12 mouse cellular contexts compared by ENCODE assay signal in genomic region chr5:125641531-125642147, GRCm38 (mm10).
A peak's percentile ranks its signal among the peaks of the same experiment; 100 is the strongest.
DNase-seq lines count a peak whose midpoint lies in the region; ATAC-seq and TF ChIP-seq lines count a peak whose summit lies in the region.
"Had no signal": no experiment of that assay in that cellular context is flagged by ENCODE, and none has a peak within 500 bp of the region (broad histone marks: within the 10 kb centered on the region; RNA-seq: fewer than 3 reads in every experiment).

No protein-coding gene starts in this region.

- WGBS in heart, embryonic 12.5 days: 46% methylated on average over 18 of the region's 18 CpGs
- WGBS in heart, adult 2 months: 42% methylated on average over 18 of the region's 18 CpGs
- 57% methylated on average over 18 of the region's 18 CpGs for WGBS in neural tube, embryonic 13.5 days
- 19% methylated on average over 18 of the region's 18 CpGs for WGBS in forebrain, postnatal 0 days
- WGBS in midbrain, postnatal 0 days: 37% methylated on average over 18 of the region's 18 CpGs

- peak overlapping the region; percentile 23; the same call in 1 of the 2 replicates for H3K4me2 ChIP-seq in heart, embryonic 12.5 days
- 0 out of 2 replicates have a peak overlapping the region, but pooled peaks have one; percentile 13 for H3K4me2 ChIP-seq in neural tube, embryonic 13.5 days
- peak overlapping the region; percentile 36 for H3K4me2 ChIP-seq in forebrain, postnatal 0 days (ENCODE audit: low read depth)
- H3K4me2 ChIP-seq in midbrain, postnatal 0 days (ENCODE audit: low read depth, low read length, poor library complexity, severe bottlenecking): no peak overlapping the region
- H3K4me2 ChIP-seq: stomach, embryonic 15.5 days had no signal

- H3K27me3 ChIP-seq in heart, embryonic 12.5 days (replicated peaks): no peaks in the 10 kb centered on the region
- no peaks in the 10 kb centered on the region for H3K27me3 ChIP-seq in heart, adult 2 months (ENCODE audit: control insufficient read depth, insufficient read depth, low read length)
- H3K27me3 ChIP-seq in neural tube, embryonic 13.5 days: no peaks in the 10 kb centered on the region
- H3K27me3 ChIP-seq in forebrain, postnatal 0 days (ENCODE audit: insufficient read depth, low read length): no peaks in the 10 kb centered on the region
- no peaks in the 10 kb centered on the region for H3K27me3 ChIP-seq in midbrain, postnatal 0 days (ENCODE audit: insufficient read depth, low read length)
- H3K27me3 ChIP-seq: stomach, embryonic 15.5 days had no signal

- H3K79me2 ChIP-seq in heart, adult 2 months (replicated peaks; ENCODE audit: control insufficient read depth, insufficient read depth, low read length): no peaks in the 10 kb centered on the region

- no peak for TF ChIP-seq EP300 in heart, adult 2 months (IDR thresholded peaks at IDR 0.05; ENCODE audit: insufficient read depth, low read depth, low read length)

- no peak for TF ChIP-seq CTCF in heart, adult 2 months (IDR thresholded peaks at IDR 0.05)
- no peak for TF ChIP-seq CTCF in forebrain, postnatal 0 days (IDR thresholded peaks at IDR 0.05; ENCODE audit: low read depth)
- TF ChIP-seq CTCF in midbrain, postnatal 0 days (IDR thresholded peaks at IDR 0.05): no peak

- no peaks in the 10 kb centered on the region for H3K4me1 ChIP-seq in heart, embryonic 12.5 days (replicated peaks)
- no peaks in the 10 kb centered on the region for H3K4me1 ChIP-seq in heart, adult 2 months (ENCODE audit: control insufficient read depth, insufficient read depth, low read length)
- no peaks in the 10 kb centered on the region for H3K4me1 ChIP-seq in neural tube, embryonic 13.5 days (replicated peaks)
- no peaks in the 10 kb centered on the region for H3K4me1 ChIP-seq in forebrain, postnatal 0 days (ENCODE audit: insufficient read depth)
- no peaks in the 10 kb centered on the region for H3K4me1 ChIP-seq in midbrain, postnatal 0 days (ENCODE audit: insufficient read depth, low read length)
- H3K4me1 ChIP-seq: stomach, embryonic 15.5 days had no signal

- H3K36me3 ChIP-seq in heart, embryonic 12.5 days: no peaks in the 10 kb centered on the region
- H3K36me3 ChIP-seq in heart, adult 2 months (ENCODE audit: control insufficient read depth, insufficient read depth, low read length): no peaks in the 10 kb centered on the region
- no peaks in the 10 kb centered on the region for H3K36me3 ChIP-seq in neural tube, embryonic 13.5 days
- H3K36me3 ChIP-seq in forebrain, postnatal 0 days (ENCODE audit: insufficient read depth): no peaks in the 10 kb centered on the region
- no peaks in the 10 kb centered on the region for H3K36me3 ChIP-seq in midbrain, postnatal 0 days (ENCODE audit: insufficient read depth, low read length)
- H3K36me3 ChIP-seq: stomach, embryonic 15.5 days had no signal

- intact Hi-C loops in heart, adult 2 months (cut with DNase I): no loop called here

- H3K27ac ChIP-seq in heart, embryonic 12.5 days (ENCODE audit: poor library complexity, severe bottlenecking): no peak overlapping the region
- no peak overlapping the region for H3K27ac ChIP-seq in heart, adult 2 months
- peak overlapping the region; percentile 50; the same call in 1 of the 2 replicates for H3K27ac ChIP-seq in neural tube, embryonic 13.5 days (replicated peaks)
- peak overlapping the region; percentile 17; the same call in 1 of the 2 replicates for H3K27ac ChIP-seq in forebrain, postnatal 0 days (ENCODE audit: low read depth, low read length)
- H3K27ac ChIP-seq in midbrain, postnatal 0 days (ENCODE audit: low read depth, low read length): peak overlapping the region; percentile 18; the same call in 1 of the 2 replicates
- H3K27ac ChIP-seq: stomach, embryonic 15.5 days had no signal

- no peak overlapping the region for H3K4me3 ChIP-seq in heart, embryonic 12.5 days
- H3K4me3 ChIP-seq in heart, adult 2 months: no peak overlapping the region
- H3K4me3 ChIP-seq in neural tube, embryonic 13.5 days: no peak overlapping the region
- H3K4me3 ChIP-seq in forebrain, postnatal 0 days (ENCODE audit: low read depth, low read length): no peak overlapping the region
- no peak overlapping the region for H3K4me3 ChIP-seq in midbrain, postnatal 0 days (ENCODE audit: low read depth, low read length)
- H3K4me3 ChIP-seq: erythroblast, embryonic 14.5 days; myocyte; stomach, embryonic 15.5 days had no signal

- peak; percentile 51; the same call in 1 of the 2 replicates for ATAC-seq in heart, embryonic 12.5 days (ENCODE audit: insufficient number of reproducible peaks, low FRiP score)
- no peak for ATAC-seq in neural tube, embryonic 13.5 days (ENCODE audit: low read depth)
- no peak for ATAC-seq in forebrain, postnatal 0 days
- ATAC-seq in midbrain, postnatal 0 days (ENCODE audit: low FRiP score): no peak

- no peak overlapping the region for H3K9ac ChIP-seq in heart, embryonic 12.5 days
- no peak overlapping the region for H3K9ac ChIP-seq in heart, adult 2 months (ENCODE audit: low read depth, low read length)
- H3K9ac ChIP-seq in neural tube, embryonic 13.5 days: no peak overlapping the region
- H3K9ac ChIP-seq in forebrain, postnatal 0 days: no peak overlapping the region
- H3K9ac ChIP-seq in midbrain, postnatal 0 days (replicated peaks; ENCODE audit: low read length, poor library complexity, severe bottlenecking): no peak overlapping the region
- H3K9ac ChIP-seq: stomach, embryonic 15.5 days had no signal

- TF ChIP-seq POLR2A in heart, adult 2 months (IDR thresholded peaks at IDR 0.05; ENCODE audit: insufficient read depth, low read depth, low read length): no peak

- DNase-seq in heart, adult 2 months: no peak
- no peak for DNase-seq in neural tube, embryonic 10.5 days (ENCODE audit: extremely low spot score, low spot score)
- DNase-seq in forebrain, postnatal 0 days: peak; percentile 62
- peak; percentile 41 for DNase-seq in midbrain, postnatal 0 days (ENCODE audit: low spot score)
- no peak for DNase-seq in adrenal gland, adult 8-10 months
- DNase-seq in cerebellum, adult 11 months: no peak
- DNase-seq: lung, postnatal 4 days had no signal

- H3K9me3 ChIP-seq in heart, embryonic 12.5 days (replicated peaks): peaks cover 13% of the 10 kb centered on the region
- peaks cover 9% of the 10 kb centered on the region; the same call in 1 of the 2 replicates for H3K9me3 ChIP-seq in neural tube, embryonic 13.5 days
- no peaks in the 10 kb centered on the region for H3K9me3 ChIP-seq in forebrain, postnatal 0 days (ENCODE audit: low read length)
- no peaks in the 10 kb centered on the region for H3K9me3 ChIP-seq in midbrain, postnatal 0 days (ENCODE audit: low read length)
- H3K9me3 ChIP-seq: stomach, embryonic 15.5 days had no signal

Comparison
In these comparisons a context has a peak if more than half of its experiments do, and no peak if none do; other contexts are left out.
1. H3K27ac ChIP-seq: peak in neural tube, embryonic 13.5 days (single experiment), forebrain, postnatal 0 days (single experiment) and midbrain, postnatal 0 days (single experiment); none in heart, embryonic 12.5 days (single experiment) and heart, adult 2 months (single experiment).
2. DNase-seq: peak in forebrain, postnatal 0 days (single experiment) and midbrain, postnatal 0 days (single experiment); none in heart, adult 2 months (0 of 2), neural tube, embryonic 10.5 days (single experiment), adrenal gland, adult 8-10 months (single experiment) and cerebellum, adult 11 months (single experiment).